Mouse (Mus musculus): ENCODE measurements around the gene Ube2j2. TPM values are rescaled to one million over a fixed set of nuclear protein-coding genes. Genes with fewer than 3 reads are reported as not detected.

Ube2j2 gene
- polyA plus RNA-seq, 2 experiments = 106 to 122 TPM

- 90% methylated on average over 2 of the region's 2 CpGs for WGBS
- no peaks in the 10 kb centered on the region for H3K9me3 ChIP-seq (ENCODE audit: control insufficient read depth, low read length)
- no peak for TF ChIP-seq POLR2A (IDR thresholded peaks at IDR 0.05; ENCODE audit: borderline replicate concordance, extremely low read depth, insufficient read depth, insufficient read length)
- H3K4me2 ChIP-seq (replicated peaks; ENCODE audit: low read depth, low read length, severe bottlenecking) = no peak overlapping the region
- no peak overlapping the region for H3K4me3 ChIP-seq (replicated peaks; ENCODE audit: low read length)
- peaks cover 59% of the 10 kb centered on the region for H3K36me3 ChIP-seq (ENCODE audit: control insufficient read depth, insufficient read depth, low read length)
- no peaks in the 10 kb centered on the region for H3K27me3 ChIP-seq (ENCODE audit: control insufficient read depth, insufficient read depth, low read length)
- peaks cover 14% of the 10 kb centered on the region for H3K4me1 ChIP-seq (ENCODE audit: control insufficient read depth, insufficient read depth, low read length)
- no peak for DNase-seq (ENCODE audit: low spot score)
- H3K27ac ChIP-seq (replicated peaks; ENCODE audit: low read depth, low read length) = no peak overlapping the region
- no peak for ATAC-seq (ENCODE audit: low FRiP score, low read depth)
- no peak overlapping the region for H3K9ac ChIP-seq (ENCODE audit: low read depth, low read length, severe bottlenecking)
These were observed 45.3 kb upstream of the Ube2j2 start for GRCm38 (mm10) chr4:155898318-155898717.

GRCm38 (mm10) chr4:155899355-155899754 lies 44.3 kb upstream of the Ube2j2 start:
- ATAC-seq (ENCODE audit: low FRiP score, low read depth) = no peak
- H3K4me3 ChIP-seq (replicated peaks; ENCODE audit: low read length) = no peak overlapping the region
- TF ChIP-seq POLR2A (IDR thresholded peaks at IDR 0.05; ENCODE audit: borderline replicate concordance, extremely low read depth, insufficient read depth, insufficient read length) = no peak
- 95% methylated on average over 7 of the region's 7 CpGs for WGBS
- H3K4me1 ChIP-seq (ENCODE audit: control insufficient read depth, insufficient read depth, low read length) = peaks cover 8% of the 10 kb centered on the region
- no peak overlapping the region for H3K4me2 ChIP-seq (replicated peaks; ENCODE audit: low read depth, low read length, severe bottlenecking)
- H3K27me3 ChIP-seq (ENCODE audit: control insufficient read depth, insufficient read depth, low read length) = no peaks in the 10 kb centered on the region
- H3K9me3 ChIP-seq (ENCODE audit: control insufficient read depth, low read length) = no peaks in the 10 kb centered on the region
- H3K9ac ChIP-seq (ENCODE audit: low read depth, low read length, severe bottlenecking) = no peak overlapping the region
- H3K36me3 ChIP-seq (ENCODE audit: control insufficient read depth, insufficient read depth, low read length) = peaks cover 63% of the 10 kb centered on the region
- no peak for DNase-seq (ENCODE audit: low spot score)
- no peak overlapping the region for H3K27ac ChIP-seq (replicated peaks; ENCODE audit: low read depth, low read length)

DNA sequence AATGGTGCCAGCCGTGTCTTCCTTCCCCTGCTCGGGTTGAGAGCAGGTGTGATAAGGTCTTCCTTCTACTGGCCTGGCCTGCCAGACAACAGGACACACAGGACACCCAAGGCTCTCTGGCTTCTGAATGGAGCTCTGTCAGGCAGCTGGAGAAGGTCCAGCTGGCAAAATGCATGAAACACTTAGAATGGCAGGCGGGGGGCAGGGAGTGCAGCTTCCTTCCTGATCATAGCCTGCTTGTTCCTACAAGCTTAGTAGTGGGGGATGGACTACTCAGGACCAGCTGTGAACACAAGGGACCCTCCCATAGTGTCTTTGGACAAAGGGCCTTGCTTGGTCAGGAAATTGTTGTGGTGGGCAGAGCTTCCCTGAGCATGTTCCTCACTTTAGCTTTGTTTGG lies 42.4 kb upstream of the Ube2j2 start:
- H3K36me3 ChIP-seq (ENCODE audit: control insufficient read depth, insufficient read depth, low read length) = peaks cover 69% of the 10 kb centered on the region
- no peak overlapping the region for H3K9ac ChIP-seq (ENCODE audit: low read depth, low read length, severe bottlenecking)
- H3K27ac ChIP-seq (replicated peaks; ENCODE audit: low read depth, low read length) = no peak overlapping the region
- H3K4me1 ChIP-seq (ENCODE audit: control insufficient read depth, insufficient read depth, low read length) = no peaks in the 10 kb centered on the region
- 80% methylated on average over 3 of the region's 3 CpGs for WGBS
- no peak for DNase-seq (ENCODE audit: low spot score)
- no peak for ATAC-seq (ENCODE audit: low FRiP score, low read depth)
- no peak overlapping the region for H3K4me3 ChIP-seq (replicated peaks; ENCODE audit: low read length)
- no peak overlapping the region for H3K4me2 ChIP-seq (replicated peaks; ENCODE audit: low read depth, low read length, severe bottlenecking)
- TF ChIP-seq POLR2A (IDR thresholded peaks at IDR 0.05; ENCODE audit: borderline replicate concordance, extremely low read depth, insufficient read depth, insufficient read length) = no peak
- H3K27me3 ChIP-seq (ENCODE audit: control insufficient read depth, insufficient read depth, low read length) = no peaks in the 10 kb centered on the region
- H3K9me3 ChIP-seq (ENCODE audit: control insufficient read depth, low read length) = no peaks in the 10 kb centered on the region

GRCm38 (mm10) chr4:155903246-155903645 lies 40.4 kb upstream of the Ube2j2 start:
- WGBS = 90% methylated on average over 8 of the region's 13 CpGs
- Histone ChIP-seq H3K4me2 (replicated peaks; ENCODE audit: low read depth, low read length, severe bottlenecking) (no peak overlapping the region), H3K4me3 (replicated peaks; ENCODE audit: low read length) (no peak overlapping the region), H3K9me3 (ENCODE audit: control insufficient read depth, low read length) (no peaks in the 10 kb centered on the region), H3K36me3 (ENCODE audit: control insufficient read depth, insufficient read depth, low read length) (peaks cover 60% of the 10 kb centered on the region), H3K27ac (replicated peaks; ENCODE audit: low read depth, low read length) (no peak overlapping the region), H3K4me1 (ENCODE audit: control insufficient read depth, insufficient read depth, low read length) (no peaks in the 10 kb centered on the region), H3K27me3 (ENCODE audit: control insufficient read depth, insufficient read depth, low read length) (no peaks in the 10 kb centered on the region), H3K9ac (ENCODE audit: low read depth, low read length, severe bottlenecking) (no peak overlapping the region)
- no peak for TF ChIP-seq POLR2A (IDR thresholded peaks at IDR 0.05; ENCODE audit: borderline replicate concordance, extremely low read depth, insufficient read depth, insufficient read length)
- DNase-seq (ENCODE audit: low spot score) (no peak), ATAC-seq (ENCODE audit: low FRiP score, low read depth) (no peak)

GRCm38 (mm10) chr4:155904318-155905102 lies 39.1 kb upstream of the Ube2j2 start:
- H3K4me1 ChIP-seq (ENCODE audit: control insufficient read depth, insufficient read depth, low read length) = no peaks in the 10 kb centered on the region
- WGBS = 89% methylated on average over 13 of the region's 13 CpGs
- DNase-seq (ENCODE audit: low spot score) (no peak), ATAC-seq (ENCODE audit: low FRiP score, low read depth) (no peak)
- no peak overlapping the region for H3K4me3 ChIP-seq (replicated peaks; ENCODE audit: low read length)
- H3K9ac ChIP-seq (ENCODE audit: low read depth, low read length, severe bottlenecking) = no peak overlapping the region
- H3K9me3 ChIP-seq (ENCODE audit: control insufficient read depth, low read length) = no peaks in the 10 kb centered on the region
- H3K36me3 ChIP-seq (ENCODE audit: control insufficient read depth, insufficient read depth, low read length) = peaks cover 47% of the 10 kb centered on the region
- H3K27me3 ChIP-seq (ENCODE audit: control insufficient read depth, insufficient read depth, low read length) = no peaks in the 10 kb centered on the region
- no peak overlapping the region for H3K27ac ChIP-seq (replicated peaks; ENCODE audit: low read depth, low read length)
- TF ChIP-seq POLR2A (IDR thresholded peaks at IDR 0.05; ENCODE audit: borderline replicate concordance, extremely low read depth, insufficient read depth, insufficient read length) = no peak
- no peak overlapping the region for H3K4me2 ChIP-seq (replicated peaks; ENCODE audit: low read depth, low read length, severe bottlenecking)
